7 mouse cellular contexts compared by ENCODE assay signal in genomic region chrX:150814139-150814469, GRCm38 (mm10). TPM values are rescaled to one million over a fixed set of nuclear protein-coding genes. Genes with fewer than 3 reads are reported as not detected.
DNase-seq lines count a peak whose midpoint lies in the region; ATAC-seq and TF ChIP-seq lines count a peak whose summit lies in the region.

Gene Maged2 (minus strand): TSS chrX:150814345.

- no peak for TF ChIP-seq CTCF in spleen, adult 2 months (IDR thresholded peaks at IDR 0.05; ENCODE audit: extremely low read depth, insufficient read depth, insufficient read length, insufficient replicate concordance)
- TF ChIP-seq CTCF in lung, postnatal 0 days (IDR thresholded peaks at IDR 0.05): no peak

- H3K27ac ChIP-seq in spleen, adult 2 months (ENCODE audit: insufficient read depth, low read length): no peak within 1 kb of the TSS
- H3K27ac ChIP-seq in intestine, embryonic 16.5 days (ENCODE audit: low read length): peak within 1 kb of the TSS; percentile 53
- H3K27ac ChIP-seq in lung, postnatal 0 days (ENCODE audit: low read length): peak within 1 kb of the TSS; percentile 32; the same call in 1 of the 2 replicates

- peak within 1 kb of the TSS; percentile 66 for H3K4me3 ChIP-seq in spleen, adult 2 months (ENCODE audit: extremely low read depth, insufficient read depth, insufficient read length)
- H3K4me3 ChIP-seq in intestine, embryonic 16.5 days (ENCODE audit: low read length): peak within 1 kb of the TSS; percentile 51
- peak within 1 kb of the TSS; percentile 50 for H3K4me3 ChIP-seq in lung, postnatal 0 days (ENCODE audit: low read depth, low read length)

- no peaks in the 10 kb centered on the region for H3K27me3 ChIP-seq in spleen, adult 2 months (ENCODE audit: control insufficient read depth, insufficient read depth, low read length)
- no peaks in the 10 kb centered on the region for H3K27me3 ChIP-seq in intestine, embryonic 16.5 days (replicated peaks; ENCODE audit: control insufficient read depth, insufficient read depth, low read length)
- H3K27me3 ChIP-seq in lung, postnatal 0 days (replicated peaks; ENCODE audit: insufficient read depth, low read length): no peaks in the 10 kb centered on the region

- WGBS in spleen, adult 2 months: 34% methylated on average over 7 of the region's 7 CpGs
- WGBS in intestine, embryonic 16.5 days: 13% methylated on average over 7 of the region's 7 CpGs
- 10% methylated on average over 7 of the region's 7 CpGs for WGBS in lung, postnatal 0 days

- H3K4me2 ChIP-seq in intestine, embryonic 16.5 days (ENCODE audit: low read depth, low read length): peak within 1 kb of the TSS; percentile 53
- peak within 1 kb of the TSS; percentile 54 for H3K4me2 ChIP-seq in lung, postnatal 0 days (replicated peaks; ENCODE audit: low read depth, low read length)

- TF ChIP-seq EP300 in lung, postnatal 0 days (IDR thresholded peaks at IDR 0.05): no peak

- peak; percentile 29 for ATAC-seq in intestine, embryonic 16.5 days
- ATAC-seq in lung, postnatal 0 days: peak; percentile 48

- no peaks in the 10 kb centered on the region for H3K9me3 ChIP-seq in intestine, embryonic 16.5 days (ENCODE audit: control insufficient read depth, low read length)
- H3K9me3 ChIP-seq in lung, postnatal 0 days (ENCODE audit: low read length): no peaks in the 10 kb centered on the region

- H3K4me1 ChIP-seq in spleen, adult 2 months (ENCODE audit: control insufficient read depth, insufficient read depth, insufficient read length): no peaks in the 10 kb centered on the region; the same call in 1 of the 2 replicates
- H3K4me1 ChIP-seq in intestine, embryonic 16.5 days (ENCODE audit: control insufficient read depth, insufficient read depth, low read length): no peaks in the 10 kb centered on the region
- H3K4me1 ChIP-seq in lung, postnatal 0 days (ENCODE audit: insufficient read depth, low read depth, low read length): no peaks in the 10 kb centered on the region

- peak within 1 kb of the TSS; percentile 64 for H3K9ac ChIP-seq in intestine, embryonic 16.5 days (ENCODE audit: low read depth, low read length)
- no peak within 1 kb of the TSS for H3K9ac ChIP-seq in lung, postnatal 0 days (replicated peaks; ENCODE audit: low read depth)

- DNase-seq in spleen, adult 2 months (ENCODE audit: low read depth in 1 of 2, low spot score in 2 of 2): no peak
- DNase-seq in spleen, postnatal 36 days (ENCODE audit: low spot score in 2 of 2): no peak
- peak; percentile 2 for DNase-seq in brain, adult 2 months (ENCODE audit: low read depth, low spot score)
- DNase-seq in gastrocnemius, postnatal 4 days (ENCODE audit: low spot score in 2 of 2): peak in 1 of 2 experiments; percentile 24
- peak; percentile 12 for DNase-seq in lung, postnatal 0 days (ENCODE audit: low spot score)
- peak; percentile 17 for DNase-seq in thymus, postnatal 4 days

- no peaks in the 10 kb centered on the region for H3K36me3 ChIP-seq in spleen, adult 2 months (ENCODE audit: control insufficient read depth, insufficient read depth, low read length)
- H3K36me3 ChIP-seq in intestine, embryonic 16.5 days (ENCODE audit: control insufficient read depth, insufficient read depth, low read length): no peaks in the 10 kb centered on the region
- no peaks in the 10 kb centered on the region for H3K36me3 ChIP-seq in lung, postnatal 0 days (ENCODE audit: insufficient read depth, low read length)

- no peak for TF ChIP-seq POLR2A in spleen, adult 2 months (IDR thresholded peaks at IDR 0.05; ENCODE audit: low read depth, low read length)

RNA-seq across cellular contexts. Expression of gene Maged2, which starts in this region (rescaled TPM):
- 8.5 TPM in 2 replicates for polyA plus RNA-seq in spleen, adult 2 months (2012; rRNA removed)
- total RNA-seq in gastrocnemius, postnatal 4 days (2021): 1,000 to 10,000 TPM; 1,010 to 1,119 TPM
- polyA plus RNA-seq in intestine, embryonic 16.5 days (2015; fragmentation: Nextera tagmentation; extraction: Ambion mirVana): 299 and 322 TPM in 2 replicates
- 492 and 518 TPM in 2 replicates for polyA plus RNA-seq in lung, postnatal 0 days (2015; fragmentation: Nextera tagmentation; extraction: Ambion mirVana)

Comparison
In these comparisons a context has a peak if more than half of its experiments do, and no peak if none do; other contexts are left out.
1. RNA of gene Maged2 (polyA plus RNA-seq): 492 to 518 TPM in lung, postnatal 0 days and 299 to 322 TPM in intestine, embryonic 16.5 days; 8.5 TPM in spleen, adult 2 months; every median in the first group is over 10 times any median in the second.
2. DNase-seq: peak in brain, adult 2 months (single experiment), lung, postnatal 0 days (single experiment) and thymus, postnatal 4 days (single experiment); none in spleen, adult 2 months (0 of 2) and spleen, postnatal 36 days (0 of 2).
3. Peak in every context shown above with its lines, with median percentiles within 50 percentile points of each other: H3K4me3 ChIP-seq.